Mouse (Mus musculus) T-helper 17 cell (primary cell): Measurements from ENCODE around the gene Dll4.

Experiments used
- in situ Hi-C, 2 experiments: fragments of 300-600 bp; cut with MboI, MseI; formaldehyde crosslinking; loops; 1 replicate in 1 of 2; 2 replicates in 1 of 2; pipeline ENCODE4 v1.15.1; 2025; ENCODE audit warnings: high pct_unique_total_duplicates in 2 of 2

Dll4 gene

GRCm38 (mm10) chr2:119325568-119326143, at the start of gene Dll4:
TSS of gene Dll4 (plus strand) at chr2:119325784.
- in situ Hi-C loops, result no loop called here

GRCm38 (mm10) chr2:119276926-119277325, 48.7 kb upstream of the Dll4 start:
- in situ Hi-C loops, result no loop called here

GRCm38 (mm10) chr2:119277810-119278209, 47.8 kb upstream of the Dll4 start:
- in situ Hi-C loops, result no loop called here

GRCm38 (mm10) chr2:119281899-119282565, 43.6 kb upstream of the Dll4 start:
- in situ Hi-C loops, result no loop called here

GRCm38 (mm10) chr2:119287372-119287771, 38.2 kb upstream of the Dll4 start:
- in situ Hi-C loops, result no loop called here

- in situ Hi-C loops, result no loop called here
Measured at GRCm38 (mm10) chr2:119288270-119288882, 37.2 kb upstream of the Dll4 start, which contains the start of gene Vps18. TSS of gene Vps18 (plus strand) at chr2:119288740.

GRCm38 (mm10) chr2:119289014-119289416, 36.6 kb upstream of the Dll4 start:
- in situ Hi-C loops, result no loop called here

- in situ Hi-C loops, result no loop called here
Measured at GRCm38 (mm10) chr2:119292281-119292680, 33.3 kb upstream of the Dll4 start.

GRCm38 (mm10) chr2:119292852-119293251, 32.7 kb upstream of the Dll4 start:
- in situ Hi-C loops, result no loop called here

GRCm38 (mm10) chr2:119293311-119293710, 32.3 kb upstream of the Dll4 start:
- in situ Hi-C loops, result no loop called here

GRCm38 (mm10) chr2:119293776-119294390, 31.7 kb upstream of the Dll4 start:
- in situ Hi-C loops, result no loop called here

- in situ Hi-C loops, result no loop called here
Measured at GRCm38 (mm10) chr2:119294411-119294810, 31.2 kb upstream of the Dll4 start.

- in situ Hi-C loops, result loop anchor here in 1 of 2 experiments (5.0 kb wide), 1 partner anchor 141 kb away; no protein-coding TSS in a partner anchor
Measured at GRCm38 (mm10) chr2:119296756-119297155, 28.8 kb upstream of the Dll4 start.

GRCm38 (mm10) chr2:119297506-119297905, 28.1 kb upstream of the Dll4 start:
- in situ Hi-C loops, result loop anchor here in 1 of 2 experiments (5.0 kb wide), 1 partner anchor 140 kb away; no protein-coding TSS in a partner anchor

- in situ Hi-C loops, result loop anchor here in 1 of 2 experiments (5.0 kb wide), 1 partner anchor 139 kb away; no protein-coding TSS in a partner anchor
Measured at GRCm38 (mm10) chr2:119298330-119298729, 27.3 kb upstream of the Dll4 start.

- in situ Hi-C loops, result loop anchor here in 1 of 2 experiments (5.0 kb wide), 1 partner anchor 138 kb away; no protein-coding TSS in a partner anchor
Measured at GRCm38 (mm10) chr2:119298839-119299238, 26.7 kb upstream of the Dll4 start.

GRCm38 (mm10) chr2:119299981-119300818, 25.4 kb upstream of the Dll4 start:
- in situ Hi-C loops, result loop anchor here in 1 of 2 experiments (5.0 kb wide), 1 partner anchor 137 kb away; no protein-coding TSS in a partner anchor

GRCm38 (mm10) chr2:119300819-119301493, 24.6 kb upstream of the Dll4 start:
- in situ Hi-C loops, result no loop called here

- in situ Hi-C loops, result no loop called here
Measured at GRCm38 (mm10) chr2:119302876-119303275, 22.7 kb upstream of the Dll4 start.

- in situ Hi-C loops, result no loop called here
Measured at GRCm38 (mm10) chr2:119304391-119304790, 21.2 kb upstream of the Dll4 start.
